Mouse (Mus musculus) embryonic stem cell, embryonic (primary cell): ENCODE data around the gene Trpc4.

ENCODE experiments used
- CTCF ChIA-PET, 4 experiments: fragments of 300-600 bp in 2 of 4; fragments of 350-600 bp in 2 of 4; sonication (Branson Sonifier 250); formaldehyde crosslinking; loops; one replicate each; lab custom pipeline; 2022; ENCODE audit warnings: inconsistent platforms in 2 of 4; lab: Charles Lee
- POLR2A ChIA-PET, 4 experiments: fragments of 300-600 bp in 2 of 4; fragments of 350-600 bp in 2 of 4; sonication (Branson Sonifier 250); formaldehyde crosslinking; loops; one replicate each; lab custom pipeline; 2022; ENCODE audit warnings: antibody characterized with exemption in 4 of 4, inconsistent platforms in 1 of 4; lab: Charles Lee

Gene Trpc4

DNA sequence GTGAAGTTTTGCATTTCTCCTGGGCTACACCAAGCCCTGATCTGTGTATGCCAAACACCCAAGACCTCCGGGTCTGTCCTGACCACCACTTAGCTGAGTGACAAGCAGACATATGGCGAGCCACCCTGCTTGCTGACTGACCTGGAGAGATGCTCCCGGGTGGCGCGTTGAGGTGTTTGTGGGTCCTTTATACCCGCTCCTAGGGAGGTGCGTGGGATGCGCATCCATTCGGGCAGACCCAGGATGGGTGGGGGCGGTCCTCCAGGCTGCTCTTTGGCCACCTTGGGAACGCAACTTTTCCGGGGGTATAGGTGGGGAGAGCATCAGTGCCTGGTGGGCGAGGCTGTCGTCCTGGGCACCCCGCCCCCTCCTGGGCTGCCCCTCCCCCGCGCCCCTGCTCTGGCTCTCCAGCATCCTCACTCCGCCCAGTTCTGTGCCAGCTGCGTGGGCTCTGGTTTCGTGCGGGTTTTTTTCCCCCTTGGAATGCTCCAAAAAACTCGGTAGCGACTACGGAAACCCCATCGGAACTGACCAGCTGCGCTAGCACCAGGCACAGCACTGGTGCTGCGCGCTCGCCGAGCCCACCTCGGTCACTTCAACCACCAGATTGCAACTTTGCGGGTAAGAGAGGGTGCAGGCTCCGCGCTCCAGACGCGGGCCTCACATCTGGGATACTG lies at the start of gene Trpc4:
Gene Trpc4 (plus strand): TSS at position 397 of the 677 bp plus-strand sequence.
- CTCF ChIA-PET = interaction anchor here in 3 of 4 experiments (0.6 to 2.0 kb wide), 4 partner anchors 9 to 701 kb away, joined by 3 to 9 read pairs (median 4); no protein-coding TSS in a partner anchor
- POLR2A ChIA-PET = interaction anchor here in 1 of 4 experiments (0.5 kb wide), 1 partner anchor 558 kb away, joined by 3 read pairs; no protein-coding TSS in a partner anchor

DNA sequence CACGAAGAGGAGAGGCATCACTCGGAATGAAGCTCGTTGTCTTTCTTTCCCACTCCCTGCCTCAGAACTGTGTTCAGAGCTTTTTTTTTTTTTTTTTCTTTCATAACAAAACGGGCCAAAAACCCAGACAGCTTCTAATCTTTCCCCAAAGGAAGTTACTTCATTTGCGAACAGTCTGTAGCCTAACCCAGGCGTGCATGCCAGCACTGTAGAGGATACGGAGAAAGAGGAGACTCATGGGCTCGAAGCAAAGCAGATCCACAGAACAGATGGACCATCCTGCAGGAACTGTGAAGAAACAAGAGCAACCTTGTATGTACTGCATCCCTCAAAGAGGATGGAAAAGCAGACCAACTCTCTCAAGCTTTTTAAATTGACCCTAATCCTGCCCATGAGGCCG lies 44.3 kb upstream of the Trpc4 start:
- POLR2A ChIA-PET = no interaction called here
- CTCF ChIA-PET = interaction anchor here in 1 of 4 experiments (0.7 kb wide), 1 partner anchor 860 kb away, joined by 3 read pairs; no protein-coding TSS in a partner anchor

DNA sequence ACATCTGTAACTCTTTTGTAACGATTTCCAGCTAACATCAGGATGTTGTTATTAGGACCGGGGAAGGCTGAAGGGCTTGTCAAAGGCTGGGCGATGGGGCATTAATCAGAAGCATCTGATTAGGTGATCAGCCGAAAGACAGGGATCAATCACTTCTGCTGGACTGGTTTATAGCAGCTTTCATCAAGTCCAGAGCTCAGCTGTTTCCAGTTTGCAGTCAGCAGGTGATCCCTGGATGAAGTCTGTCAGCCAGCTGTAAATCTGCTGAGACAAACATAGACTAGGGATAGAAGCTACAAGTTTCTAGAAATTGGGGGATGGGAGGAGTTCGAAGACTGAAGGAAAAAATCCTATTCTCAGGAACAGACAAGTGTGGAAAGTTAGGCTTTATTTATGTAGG lies 20.5 kb upstream of the Trpc4 start:
- CTCF ChIA-PET = no interaction called here
- POLR2A ChIA-PET = interaction anchor here in 1 of 4 experiments (0.5 kb wide), 1 partner anchor 508 kb away, joined by 3 read pairs; no protein-coding TSS in a partner anchor

DNA sequence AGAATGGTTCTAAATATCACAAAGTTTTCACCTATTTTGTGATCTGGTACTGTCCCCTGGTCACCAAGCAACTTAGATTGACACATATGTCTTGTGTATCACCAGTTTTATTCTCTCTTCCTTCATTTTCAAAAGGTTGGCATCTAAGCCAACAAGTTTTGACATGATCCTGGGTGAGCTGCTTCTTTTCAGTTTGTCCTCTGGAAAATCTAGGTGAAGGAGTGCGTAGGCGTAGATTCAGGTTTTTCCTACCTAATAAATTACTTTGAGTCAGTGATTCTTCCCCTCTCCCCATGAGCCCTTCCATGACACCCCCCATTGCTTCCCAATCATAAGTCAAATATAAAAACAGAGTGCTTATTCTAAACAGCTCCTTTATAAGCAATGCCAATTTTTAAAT lies 14.5 kb upstream of the Trpc4 start:
- POLR2A ChIA-PET = interaction anchor here in 1 of 4 experiments (0.6 kb wide), 1 partner anchor 623 kb away, joined by 3 read pairs; no protein-coding TSS in a partner anchor
- CTCF ChIA-PET = no interaction called here

DNA sequence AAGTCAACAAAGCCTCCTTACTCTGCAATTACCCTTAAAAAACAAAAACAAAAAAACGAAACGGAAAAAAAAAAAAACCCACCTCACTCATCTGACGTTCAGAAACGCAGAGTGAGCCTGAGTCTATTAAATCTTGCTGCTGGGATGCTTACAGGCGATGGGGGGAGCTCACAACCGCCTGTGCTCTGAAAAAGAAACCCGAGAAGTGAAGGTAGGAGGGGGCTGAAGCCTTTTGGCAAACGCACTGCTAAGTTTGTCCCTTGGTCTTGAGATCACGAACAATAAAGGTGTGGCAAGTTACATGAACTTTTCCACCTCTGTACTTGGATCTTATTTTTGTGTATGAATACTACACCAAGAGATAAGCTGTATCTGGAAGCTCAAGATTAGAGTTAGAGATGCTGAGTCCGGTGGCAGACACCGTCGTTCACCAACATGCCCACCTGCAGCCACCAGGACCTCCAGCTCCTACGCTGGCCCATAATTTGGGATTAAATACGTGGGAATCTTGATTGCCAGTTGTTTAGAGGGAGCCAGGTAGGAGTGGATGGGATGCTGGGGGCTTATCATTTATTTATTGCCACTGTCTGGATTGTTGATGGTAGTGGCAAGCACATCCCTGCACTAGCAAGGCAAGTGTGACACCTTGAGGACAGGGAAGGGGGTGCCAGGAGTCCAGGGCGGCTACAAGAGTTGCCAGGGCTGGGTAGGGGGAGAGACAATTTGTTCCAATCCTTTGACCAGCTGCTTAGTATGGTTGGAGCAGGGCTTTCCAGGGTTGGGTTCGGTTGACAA lies 794 bp upstream of the Trpc4 start:
- CTCF ChIA-PET = interaction anchor here (0.6 to 2.0 kb wide), 6 partner anchors 9 to 420 kb away, joined by 3 to 9 read pairs (median 3); no protein-coding TSS in a partner anchor
- POLR2A ChIA-PET = no interaction called here

DNA sequence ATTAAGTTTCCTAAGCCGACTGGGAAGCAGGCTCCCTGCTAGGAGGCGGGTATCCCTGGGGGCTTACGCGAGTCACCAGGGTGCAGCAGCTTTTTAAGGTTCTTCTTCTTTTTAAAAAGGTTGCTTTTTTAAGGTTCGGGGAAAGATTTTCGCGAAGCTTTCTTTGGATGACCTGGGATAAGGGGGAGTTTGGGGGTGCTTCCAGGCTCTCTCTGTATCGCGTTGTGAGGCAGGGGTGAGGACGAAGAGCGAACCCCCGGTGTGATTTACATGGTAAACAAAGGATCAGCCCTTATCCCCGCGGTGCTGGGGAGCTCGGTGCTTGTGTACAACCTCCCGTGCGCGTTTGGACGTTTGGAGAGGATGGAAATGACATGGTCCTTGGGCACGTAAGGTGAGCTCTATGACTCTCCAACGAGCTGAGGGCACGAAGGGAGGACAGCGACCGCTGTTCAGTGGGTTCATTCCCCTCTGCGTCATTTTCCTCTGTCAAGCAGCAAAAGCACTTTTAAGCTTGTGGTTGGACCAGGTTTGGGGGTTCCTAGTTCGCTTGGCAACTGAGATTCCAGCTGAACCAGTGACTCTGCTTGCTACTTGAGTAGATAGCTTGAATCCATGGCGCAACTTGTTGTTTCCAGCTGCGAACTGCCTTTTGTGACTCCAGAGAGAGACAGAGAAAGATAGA lies 623 bp downstream of the Trpc4 start:
- POLR2A ChIA-PET = interaction anchor here in 2 of 4 experiments (0.5 to 0.9 kb wide), 2 partner anchors 9 to 558 kb away, joined by 3 read pairs; no protein-coding TSS in a partner anchor
- CTCF ChIA-PET = interaction anchor here in 3 of 4 experiments (0.6 to 2.0 kb wide), 4 partner anchors 8 to 701 kb away, joined by 3 to 9 read pairs (median 4); no protein-coding TSS in a partner anchor

DNA sequence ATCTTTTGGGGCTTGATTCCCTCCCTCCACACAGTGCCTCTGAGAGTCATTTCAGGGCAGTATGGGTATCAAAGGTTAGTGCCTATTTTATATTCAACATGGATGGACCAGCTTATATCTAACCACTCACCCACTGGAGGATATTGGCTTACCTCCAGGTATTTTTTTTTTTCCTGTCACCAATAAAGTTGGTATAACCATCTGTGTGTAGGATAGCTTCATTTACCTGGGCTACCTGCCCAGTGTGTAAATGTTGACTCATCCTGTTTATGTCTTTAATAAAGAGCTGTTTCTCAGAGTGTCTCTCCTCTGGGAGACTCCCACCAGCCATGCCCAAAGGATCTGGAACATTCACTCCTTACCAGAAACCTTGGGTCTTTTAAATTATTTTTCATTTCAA lies 14.9 kb downstream of the Trpc4 start:
- CTCF ChIA-PET = no interaction called here

DNA sequence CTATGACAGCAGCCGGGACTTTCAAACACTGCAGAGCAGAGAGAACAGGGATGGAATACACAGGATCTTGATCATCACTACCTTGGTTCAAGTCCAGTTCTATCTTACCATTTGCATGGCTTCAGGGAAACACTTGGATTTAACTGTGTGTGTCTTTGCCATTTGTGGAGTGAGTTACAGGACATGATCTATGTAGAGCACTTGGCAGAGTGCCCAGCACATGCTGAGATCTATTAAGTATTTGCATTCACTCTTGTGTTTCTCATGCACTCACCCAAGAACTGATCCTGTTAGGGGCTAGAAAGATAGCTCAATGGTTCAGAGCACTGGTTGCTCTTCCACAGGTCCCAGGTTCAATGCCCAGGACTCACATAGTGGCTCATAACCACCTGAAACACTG lies 21.5 kb downstream of the Trpc4 start:
- ChIA-PET CTCF (no interaction called here), POLR2A (no interaction called here)

More for the DNA sequence above, 14.9 kb downstream of the Trpc4 start:
- POLR2A ChIA-PET = no interaction called here

DNA sequence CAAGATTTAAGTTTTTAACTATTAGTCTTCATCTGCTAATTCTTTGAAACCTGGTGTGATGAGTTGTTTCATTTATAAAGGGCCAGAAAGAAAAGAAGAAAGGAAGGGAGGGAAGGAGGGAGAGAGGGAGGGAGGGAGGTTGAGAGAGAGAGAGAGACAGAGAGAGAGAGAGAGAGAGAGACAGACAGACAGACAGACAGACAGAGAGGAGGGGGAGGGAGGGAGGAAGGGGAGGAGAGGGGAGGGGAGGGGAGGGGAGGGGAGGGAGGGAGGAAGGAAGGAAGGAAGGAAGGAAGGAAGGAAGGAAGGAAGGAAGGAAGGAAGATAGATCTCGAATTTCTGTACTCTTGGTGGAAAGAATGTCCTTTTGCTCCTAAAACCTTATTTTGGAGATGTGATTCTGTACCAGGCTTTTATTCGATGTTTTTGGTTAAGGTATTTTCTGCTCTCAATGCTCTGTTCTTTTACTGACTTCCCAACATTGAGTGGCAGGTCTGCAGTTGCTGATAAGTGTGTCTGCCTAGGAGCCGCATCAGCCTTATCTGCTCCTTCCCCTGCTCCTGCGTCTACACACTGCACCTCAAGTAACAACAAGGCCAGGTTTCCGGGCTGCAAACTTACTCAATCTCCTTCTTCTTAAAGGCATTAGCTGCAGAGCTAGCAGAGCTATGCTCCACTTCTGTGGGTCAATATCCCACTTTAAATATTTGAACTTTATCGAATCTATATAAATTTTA lies 35.3 kb downstream of the Trpc4 start:
- CTCF ChIA-PET = no interaction called here
- POLR2A ChIA-PET = no interaction called here

DNA sequence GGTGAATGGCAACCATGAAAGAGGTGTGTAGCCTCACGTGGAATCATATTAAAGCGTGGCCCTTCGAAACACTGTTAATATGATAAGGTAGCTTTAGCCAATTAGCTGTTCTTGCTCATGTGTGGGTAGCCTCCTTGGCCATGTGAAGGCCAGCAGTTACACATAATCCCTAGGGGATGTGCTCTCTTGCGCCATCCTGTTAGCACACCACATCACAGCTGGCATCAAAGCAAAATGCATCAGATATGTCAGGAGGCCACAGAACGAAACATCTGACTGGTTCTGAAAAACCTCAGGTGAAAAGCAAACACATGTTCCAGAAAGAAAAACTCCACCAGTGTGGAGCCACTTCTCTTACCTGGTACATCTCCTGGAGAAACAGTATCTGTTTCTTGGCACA lies 45.4 kb downstream of the Trpc4 start:
- CTCF ChIA-PET = no interaction called here
- POLR2A ChIA-PET = interaction anchor here in 1 of 4 experiments (0.7 kb wide), 1 partner anchor 63 kb away, joined by 3 read pairs; no protein-coding TSS in a partner anchor

DNA sequence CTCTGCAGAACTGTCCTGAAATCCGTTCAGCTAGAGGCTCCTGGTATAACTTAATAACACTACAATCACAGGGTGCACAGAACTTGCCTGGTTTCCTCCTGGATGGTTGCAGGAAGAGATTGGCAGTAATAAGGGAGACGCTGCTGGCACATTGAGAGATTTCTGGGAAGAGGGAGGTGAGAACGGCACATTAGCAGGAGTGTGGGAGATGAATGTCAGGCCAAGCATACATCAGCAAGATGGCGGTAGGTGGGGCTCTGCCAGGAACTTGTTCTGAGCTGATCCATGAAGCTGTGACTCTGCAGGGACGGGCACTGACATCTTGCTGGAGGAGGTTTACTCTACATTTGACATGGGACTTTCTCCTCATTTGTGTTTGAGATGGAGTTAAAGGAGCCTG lies 48.6 kb downstream of the Trpc4 start:
- CTCF ChIA-PET = no interaction called here
- POLR2A ChIA-PET = no interaction called here

DNA sequence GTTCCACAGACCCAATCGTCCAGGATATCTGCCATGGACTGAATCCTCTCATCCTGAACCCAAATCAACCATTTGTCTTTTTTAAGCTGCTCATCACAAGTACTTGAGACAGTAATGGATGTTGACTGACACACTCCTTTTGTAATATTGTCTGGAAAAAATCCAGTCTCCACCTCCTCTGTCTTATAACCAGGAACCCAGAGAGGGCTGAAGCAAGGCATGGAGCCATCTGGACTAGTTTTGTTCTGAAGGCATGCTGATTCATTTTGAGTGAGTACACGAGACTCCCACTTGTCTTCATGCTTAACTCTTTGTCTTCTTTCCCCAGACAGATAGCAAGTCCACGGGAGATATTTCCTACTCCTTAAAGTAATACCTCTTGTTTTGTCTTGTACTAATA lies 54.3 kb downstream of the Trpc4 start:
- POLR2A ChIA-PET = no interaction called here

DNA sequence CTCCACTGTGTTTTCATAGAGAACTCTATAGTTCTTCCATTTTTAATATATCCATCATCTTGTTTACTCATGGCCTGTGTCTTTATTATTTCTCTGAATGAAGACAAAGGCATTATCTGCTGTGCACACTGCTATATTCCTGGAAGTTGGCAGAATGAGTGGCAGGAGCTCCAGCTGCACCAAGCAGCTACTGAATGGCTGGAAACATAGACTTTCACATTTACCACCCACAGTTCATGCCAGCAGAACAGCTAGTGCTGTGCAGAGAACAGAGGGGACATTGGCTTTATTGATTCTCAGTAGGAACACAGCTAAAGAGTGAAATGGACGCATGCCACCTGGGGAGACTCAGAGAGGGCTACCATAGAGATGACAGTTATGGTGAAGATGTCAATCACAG lies 55.6 kb downstream of the Trpc4 start:
- CTCF ChIA-PET = no interaction called here
- POLR2A ChIA-PET = no interaction called here

More for the DNA sequence above, 54.3 kb downstream of the Trpc4 start:
- CTCF ChIA-PET = no interaction called here

DNA sequence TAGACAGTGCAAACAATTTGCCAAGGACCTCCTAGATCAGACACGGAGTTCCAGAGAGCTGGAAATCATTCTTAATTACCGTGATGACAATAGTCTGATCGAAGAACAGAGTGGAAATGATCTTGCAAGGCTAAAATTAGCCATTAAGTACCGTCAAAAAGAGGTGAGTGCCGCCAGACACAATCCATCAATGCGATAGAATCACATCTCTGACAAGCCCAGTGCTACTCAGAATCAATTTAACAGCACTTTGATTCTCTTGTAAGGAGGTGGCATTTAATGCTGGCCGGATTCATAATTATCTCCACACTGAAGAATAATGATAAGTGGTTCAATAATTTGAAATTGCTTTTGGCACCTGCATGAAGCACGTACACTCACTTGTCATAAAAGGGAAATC lies 66.7 kb downstream of the Trpc4 start:
- ChIA-PET POLR2A (interaction anchor here in 1 of 4 experiments (0.7 kb wide), 1 partner anchor 915 kb away, joined by 3 read pairs; no protein-coding TSS in a partner anchor), CTCF (no interaction called here)

DNA sequence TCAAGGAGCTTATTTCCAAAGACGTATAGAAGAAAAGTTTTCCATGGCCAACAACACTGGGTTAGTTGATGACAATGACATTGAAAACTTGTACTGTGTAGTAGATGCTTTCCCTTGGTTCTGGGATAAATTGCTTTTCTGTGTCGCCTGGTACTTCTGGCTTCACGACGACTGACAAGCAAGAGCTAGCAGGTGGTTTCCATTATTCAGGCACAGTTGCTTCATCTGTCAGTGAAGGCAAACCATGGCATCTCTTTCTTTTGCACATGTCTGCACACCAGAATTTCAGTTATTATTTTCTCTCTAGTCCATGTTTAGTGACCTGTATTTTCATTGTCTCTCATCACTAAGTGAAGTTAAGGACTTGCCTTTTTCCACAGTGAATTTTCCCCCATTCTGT lies 72.6 kb downstream of the Trpc4 start:
- ChIA-PET CTCF (interaction anchor here in 1 of 4 experiments (0.6 kb wide), 1 partner anchor 866 kb away, joined by 4 read pairs; no protein-coding TSS in a partner anchor), POLR2A (interaction anchor here in 1 of 4 experiments (0.6 kb wide), 1 partner anchor 688 kb away, joined by 3 read pairs; no protein-coding TSS in a partner anchor)

DNA sequence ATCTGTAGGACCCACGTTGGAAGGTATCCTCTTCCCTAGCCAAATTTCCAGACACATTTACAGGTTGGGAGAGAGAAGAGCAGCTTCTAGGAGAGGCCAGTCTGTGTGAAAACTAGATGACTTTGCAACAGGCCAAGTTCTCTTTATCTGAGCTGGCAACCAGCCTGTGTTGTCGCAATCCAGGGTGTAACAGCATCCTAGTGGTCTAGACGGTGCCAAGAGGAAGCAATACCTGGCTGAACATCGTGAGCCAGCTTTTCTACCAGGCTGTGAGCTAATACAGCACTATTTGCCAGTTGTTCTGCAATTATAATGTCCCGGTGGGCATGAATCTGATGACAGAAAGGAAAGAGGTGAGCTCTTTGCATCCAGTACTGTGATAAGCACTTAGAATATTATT lies 83.1 kb downstream of the Trpc4 start:
- ChIA-PET POLR2A (interaction anchor here in 1 of 4 experiments (0.6 kb wide), 1 partner anchor 704 kb away, joined by 4 read pairs; no protein-coding TSS in a partner anchor), CTCF (interaction anchor here in 1 of 4 experiments (0.6 kb wide), 1 partner anchor 300 kb away, joined by 3 read pairs; no protein-coding TSS in a partner anchor)

DNA sequence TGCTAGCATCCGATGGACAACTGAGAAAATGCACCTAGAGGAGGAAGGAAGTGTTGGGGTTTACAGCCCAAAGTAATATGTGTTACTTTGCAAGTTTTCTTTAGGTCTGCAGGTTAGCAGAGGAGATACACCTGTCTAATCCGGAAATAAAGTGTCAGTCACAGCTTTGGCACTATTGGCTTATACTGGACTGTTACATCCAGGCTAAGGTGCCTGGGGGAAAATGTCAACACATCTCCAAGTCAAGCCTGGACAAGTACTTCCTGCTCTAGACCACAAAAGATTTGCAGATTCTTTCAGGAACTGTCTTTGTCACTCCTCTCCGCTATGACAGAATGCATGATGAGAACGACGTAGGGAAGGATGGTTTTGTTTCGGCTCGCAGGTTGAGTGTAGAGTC lies 83.6 kb downstream of the Trpc4 start:
- POLR2A ChIA-PET = no interaction called here
- CTCF ChIA-PET = no interaction called here

DNA sequence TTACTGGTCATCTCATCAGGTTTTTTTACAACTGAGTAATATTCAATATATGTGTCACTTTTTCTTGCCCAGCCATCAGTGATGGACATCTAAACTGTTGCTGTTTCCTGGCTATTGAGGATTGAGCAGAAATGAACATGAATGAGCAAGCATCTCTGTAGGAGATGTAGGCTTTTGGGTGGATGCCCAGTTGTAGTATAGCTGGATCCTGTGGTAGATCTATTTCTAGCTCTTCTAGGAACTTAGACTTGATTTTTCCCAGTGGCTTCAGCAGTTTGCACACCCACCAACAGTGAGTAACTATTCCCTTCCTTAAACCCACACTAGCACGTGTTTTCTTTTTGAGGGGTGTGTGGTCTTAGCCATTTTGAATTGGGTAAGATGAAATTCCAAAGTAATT lies 87.3 kb downstream of the Trpc4 start:
- ChIA-PET POLR2A (no interaction called here), CTCF (no interaction called here)
